Mouse (Mus musculus) forebrain, embryonic 12.5 days (tissue): ENCODE measurements around the gene Wbp4. TPM values are rescaled to one million over a fixed set of nuclear protein-coding genes. Genes with fewer than 3 reads are reported as not detected.
"Not testable (repeated sequence)": the region's sequence is repeated elsewhere in the genome, so short reads cannot be mapped to it uniquely, and the experiment has no call there.

Experiments used
- ATAC-seq: fragments of 200-750 bp; cut with Nextera tagmentation; 2 replicates; pipeline ENCODE4 v1.8.0; 2017; ENCODE audit warnings: moderate TSS enrichment; ENCODE audit not compliant: low FRiP score
- H3K27ac ChIP-seq: fragments of 300-500 bp; sonication (generic); 2 replicates; pipeline ENCODE4 v1.5.1; 2016; ENCODE audit warnings: mild to moderate bottlenecking
- H3K27me3 ChIP-seq: fragments of 300-500 bp; sonication (generic); 2 replicates; pipeline ENCODE4 v1.6.1; 2016; ENCODE audit warnings: mild to moderate bottlenecking
- H3K36me3 ChIP-seq: fragments of 300-500 bp; sonication (generic); replicated peaks from 2 replicates; pipeline ENCODE4 v1.6.1; 2016; ENCODE audit warnings: mild to moderate bottlenecking
- H3K4me1 ChIP-seq: fragments of 300-500 bp; sonication (generic); 2 replicates; pipeline ENCODE4 v1.6.1; 2016
- H3K4me2 ChIP-seq: fragments of 300-500 bp; sonication (generic); 2 replicates; pipeline ENCODE4 v1.6.1; 2016; ENCODE audit warnings: mild to moderate bottlenecking, moderate library complexity
- H3K4me3 ChIP-seq: fragments of 300-500 bp; sonication (generic); replicated peaks from 2 replicates; pipeline ENCODE4 v1.5.1; 2016; ENCODE audit warnings: mild to moderate bottlenecking
- H3K9ac ChIP-seq: fragments of 300-500 bp; sonication (generic); 2 replicates; pipeline ENCODE4 v1.6.1; 2016; ENCODE audit warnings: mild to moderate bottlenecking
- H3K9me3 ChIP-seq: fragments of 300-500 bp; sonication (generic); 2 replicates; pipeline ENCODE4 v1.6.1; 2016
- WGBS: fragments of 180-500 bp; shearing (Covaris S2); methylation state at CpG from one replicate; pipeline ENCODE4 v1.1.7; 2016; 5-methylcytosine and 5-hydroxymethylcytosine counted together
- polyA plus RNA-seq: library from polyadenylated mRNA; unstranded; fragments of >200 nt; fragmentation: Nextera tagmentation; extraction: Ambion mirVana; gene quantifications from 2 replicates; pipeline ENCODE4 v1.2.1, GENCODE M21; 2016

Wbp4 gene
- 55.9 and 56.7 TPM in 2 replicates for polyA plus RNA-seq

DNA sequence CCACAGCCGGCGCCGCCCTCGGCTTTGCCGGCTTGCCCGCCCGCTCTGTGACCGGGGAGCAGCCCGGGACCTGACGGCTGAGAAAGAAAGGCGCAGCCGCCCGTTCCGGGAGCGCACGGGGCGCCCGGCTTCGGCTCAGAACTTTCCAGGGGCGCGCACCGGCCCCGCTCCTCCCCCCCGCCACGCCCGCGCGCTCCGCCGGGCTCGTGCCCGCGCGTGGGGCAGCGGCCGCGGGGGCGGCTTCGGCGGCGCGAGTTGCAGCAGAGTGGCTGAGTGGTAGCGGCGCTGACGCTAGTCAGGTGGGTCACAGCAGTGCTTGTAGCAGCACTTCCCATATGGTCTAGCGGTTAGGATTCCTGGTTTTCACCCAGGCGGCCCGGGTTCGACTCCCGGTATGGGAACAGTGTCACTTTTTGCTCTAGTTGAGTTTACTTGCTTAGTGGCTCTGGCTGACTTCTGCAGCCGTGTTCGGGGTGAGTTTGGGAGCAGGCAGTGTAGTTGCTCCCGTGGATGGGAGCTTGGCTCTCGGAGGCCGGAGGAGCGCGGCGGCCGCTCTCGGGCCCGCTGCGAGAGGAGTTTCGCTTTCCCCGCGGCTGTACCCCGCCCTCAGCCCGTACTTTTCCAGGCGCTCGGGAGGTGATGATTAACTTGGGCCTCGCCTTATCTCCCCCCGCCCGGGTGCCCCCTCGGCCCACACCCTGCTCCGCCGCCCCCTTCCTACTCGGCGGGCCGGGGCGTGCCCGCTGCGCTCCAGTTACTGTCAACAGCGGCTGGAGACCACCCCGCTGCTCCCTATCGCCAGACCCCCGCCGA is at the start of gene Wbp4:
TSS of gene Wbp4 (minus strand) at position 182 of the 813 bp plus-strand sequence.
- H3K36me3 ChIP-seq, result peaks cover 15% of the 10 kb centered on the region
- peaks cover 2% of the 10 kb centered on the region; the same call in 1 of the 2 replicates for H3K27me3 ChIP-seq
- under 1% methylated on average over 83 of the region's 86 CpGs for WGBS
- peak within 1 kb of the TSS; percentile 94 for H3K4me3 ChIP-seq
- peak within 1 kb of the TSS; percentile 96 for H3K9ac ChIP-seq
- peak; percentile 94 for ATAC-seq
- H3K4me1 ChIP-seq, result peaks cover 29% of the 10 kb centered on the region
- H3K4me2 ChIP-seq, result peak within 1 kb of the TSS; percentile 65
- H3K9me3 ChIP-seq, result no peaks in the 10 kb centered on the region
- peak within 1 kb of the TSS; percentile 100 for H3K27ac ChIP-seq

DNA sequence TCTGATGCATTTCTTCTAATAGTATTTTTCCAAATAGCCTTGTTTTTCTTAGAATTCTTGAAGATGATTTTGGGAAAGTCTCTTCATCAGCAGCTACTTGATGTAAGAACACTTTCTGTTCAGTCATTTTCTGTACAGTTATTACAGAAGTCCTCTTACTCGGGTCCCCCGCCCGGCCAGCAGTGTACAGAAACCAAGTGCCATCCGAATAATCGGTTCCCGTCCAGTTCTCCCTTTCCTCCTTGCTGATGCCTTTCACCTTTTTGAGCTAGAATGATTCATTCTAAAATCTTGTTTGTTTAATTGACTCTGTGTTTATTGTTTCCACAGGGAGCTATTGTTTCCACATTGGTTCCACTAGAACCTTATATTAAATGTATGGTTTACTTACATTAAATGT is 49.4 kb upstream of the Wbp4 start:
- WGBS, result 91% methylated on average over 6 of the region's 6 CpGs
- Histone ChIP-seq H3K9ac (no peak overlapping the region), H3K4me2 (no peak overlapping the region), H3K4me1 (no peaks in the 10 kb centered on the region), H3K27ac (no peak overlapping the region), H3K36me3 (no peaks in the 10 kb centered on the region), H3K27me3 (no peaks in the 10 kb centered on the region), H3K4me3 (no peak overlapping the region), H3K9me3 (no peaks in the 10 kb centered on the region)
- no peak for ATAC-seq

DNA sequence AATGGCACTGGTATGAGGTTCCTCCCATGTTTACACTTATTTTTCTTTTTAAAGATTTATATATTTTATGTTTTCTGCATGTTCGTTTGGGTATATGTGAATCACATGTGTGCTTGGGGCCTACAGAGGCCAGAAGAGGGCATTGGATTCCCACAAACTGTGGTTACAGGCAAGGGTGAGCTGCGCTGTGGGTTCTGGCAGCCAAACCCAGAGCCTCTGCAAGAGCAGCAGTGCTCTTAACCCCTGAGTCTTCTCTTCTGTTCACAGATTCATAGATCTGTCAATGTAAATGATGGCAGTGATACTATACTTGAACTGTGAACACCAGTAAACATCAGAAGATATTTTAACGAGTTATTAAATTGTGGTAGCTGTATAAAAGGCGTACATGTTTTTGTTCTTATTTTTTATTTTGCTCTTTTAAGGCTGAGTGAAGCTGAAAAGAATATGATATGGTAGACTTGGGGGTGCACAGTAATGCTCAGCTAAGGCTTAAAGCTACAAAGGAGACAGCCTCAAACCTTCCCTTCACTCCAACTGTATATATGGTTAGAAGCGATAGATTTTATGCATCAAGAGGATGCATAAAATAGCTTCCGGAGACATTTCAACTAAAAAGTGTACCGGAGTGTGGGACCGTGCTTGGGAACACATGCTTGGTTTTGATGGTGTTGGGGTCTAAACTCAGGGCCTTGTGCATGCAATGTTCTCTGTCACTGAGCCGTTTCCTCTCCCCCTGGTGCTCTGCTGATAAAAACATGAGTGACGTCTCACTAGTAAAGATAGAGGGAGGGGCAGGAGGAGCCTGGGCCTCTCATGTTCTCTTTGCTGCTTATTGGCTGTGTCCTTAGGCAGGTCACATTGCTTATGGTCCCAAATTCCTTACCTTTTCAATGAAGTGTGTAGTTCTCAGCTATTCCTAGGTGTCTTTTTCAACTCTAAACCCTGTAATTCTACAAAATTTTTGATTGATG is 48.5 kb upstream of the Wbp4 start:
- 87% methylated on average over 10 of the region's 10 CpGs for WGBS
- no peak overlapping the region for H3K9ac ChIP-seq
- no peak for ATAC-seq
- no peak overlapping the region for H3K27ac ChIP-seq
- no peaks in the 10 kb centered on the region for H3K27me3 ChIP-seq
- no peaks in the 10 kb centered on the region for H3K9me3 ChIP-seq
- no peak overlapping the region for H3K4me3 ChIP-seq
- H3K4me1 ChIP-seq, result no peaks in the 10 kb centered on the region
- H3K4me2 ChIP-seq, result no peak overlapping the region
- no peaks in the 10 kb centered on the region for H3K36me3 ChIP-seq

DNA sequence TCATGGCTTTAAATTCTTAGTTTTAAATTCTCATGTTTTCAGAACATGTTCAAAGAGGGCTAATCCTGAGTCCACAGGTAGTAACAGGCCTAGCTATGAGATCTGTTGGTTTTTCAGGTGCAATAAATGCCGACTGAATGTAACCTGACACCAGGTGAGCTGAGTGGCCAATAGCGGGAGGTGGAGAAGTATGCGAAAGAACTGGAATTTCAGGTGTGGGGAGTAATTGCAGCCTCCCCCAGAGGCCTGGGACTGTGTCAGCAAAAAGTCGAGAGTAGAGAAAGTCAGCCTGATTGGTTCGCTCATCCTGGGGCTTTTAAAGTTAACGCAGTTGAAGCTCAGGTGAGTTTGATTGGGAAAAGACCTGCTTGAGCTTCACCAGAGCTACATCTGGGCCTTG is 46.4 kb upstream of the Wbp4 start:
- no peaks in the 10 kb centered on the region for H3K27me3 ChIP-seq
- ATAC-seq, result no peak
- no peaks in the 10 kb centered on the region for H3K36me3 ChIP-seq
- 66% methylated on average over 6 of the region's 6 CpGs for WGBS
- H3K9ac ChIP-seq, result no peak overlapping the region
- no peak overlapping the region for H3K27ac ChIP-seq
- no peak overlapping the region for H3K4me2 ChIP-seq
- no peaks in the 10 kb centered on the region for H3K9me3 ChIP-seq
- H3K4me1 ChIP-seq, result no peaks in the 10 kb centered on the region
- no peak overlapping the region for H3K4me3 ChIP-seq

DNA sequence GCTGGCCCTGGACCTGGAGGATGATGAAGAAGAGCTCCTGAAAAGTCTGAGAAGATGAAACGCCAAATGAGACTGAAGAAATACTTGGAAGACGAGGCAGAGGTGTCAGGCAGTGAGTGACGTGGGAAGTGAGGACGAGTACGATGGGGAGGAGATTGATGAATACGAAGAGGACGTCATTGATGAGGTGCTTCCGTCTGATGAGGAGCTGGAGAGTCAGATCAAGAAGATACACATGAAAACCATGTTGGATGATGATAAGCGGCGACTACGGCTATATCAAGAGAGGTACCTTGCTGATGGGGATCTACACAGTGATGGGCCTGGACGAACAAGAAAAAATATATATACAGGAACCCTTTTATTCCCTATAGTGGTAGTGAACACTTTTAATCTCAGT is 44.8 kb upstream of the Wbp4 start:
- not testable (repeated sequence) for H3K4me2 ChIP-seq, H3K27me3 ChIP-seq, H3K9me3 ChIP-seq, H3K36me3 ChIP-seq, H3K4me3 ChIP-seq, H3K27ac ChIP-seq, ATAC-seq, H3K9ac ChIP-seq, H3K4me1 ChIP-seq
- 93% methylated on average over 12 of the region's 12 CpGs for WGBS

DNA sequence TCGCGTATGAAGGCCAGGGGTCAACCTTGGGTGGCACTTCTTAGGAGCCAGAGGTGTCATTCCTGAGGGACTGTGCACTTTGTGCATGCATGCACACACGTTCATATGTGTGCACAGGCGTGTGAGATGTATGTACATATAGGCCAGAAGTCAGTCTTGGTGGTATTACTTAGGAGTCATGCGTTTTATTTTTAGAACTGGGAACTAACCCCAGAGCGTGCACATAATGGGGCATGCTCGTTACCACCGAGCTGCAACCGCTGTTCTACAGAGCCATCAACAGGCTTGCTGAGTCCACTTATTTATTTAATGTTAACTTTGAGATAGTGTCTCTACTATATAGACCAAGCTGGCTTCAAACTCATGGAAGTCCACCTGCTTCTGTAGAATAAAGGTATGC is 41.1 kb upstream of the Wbp4 start:
- Histone ChIP-seq H3K27ac (no peak overlapping the region), H3K4me1 (no peaks in the 10 kb centered on the region), H3K27me3 (no peaks in the 10 kb centered on the region), H3K9ac (no peak overlapping the region), H3K9me3 (no peaks in the 10 kb centered on the region), H3K4me3 (no peak overlapping the region), H3K36me3 (no peaks in the 10 kb centered on the region), H3K4me2 (no peak overlapping the region)
- no peak for ATAC-seq
- 89% methylated on average over 9 of the region's 9 CpGs for WGBS

DNA sequence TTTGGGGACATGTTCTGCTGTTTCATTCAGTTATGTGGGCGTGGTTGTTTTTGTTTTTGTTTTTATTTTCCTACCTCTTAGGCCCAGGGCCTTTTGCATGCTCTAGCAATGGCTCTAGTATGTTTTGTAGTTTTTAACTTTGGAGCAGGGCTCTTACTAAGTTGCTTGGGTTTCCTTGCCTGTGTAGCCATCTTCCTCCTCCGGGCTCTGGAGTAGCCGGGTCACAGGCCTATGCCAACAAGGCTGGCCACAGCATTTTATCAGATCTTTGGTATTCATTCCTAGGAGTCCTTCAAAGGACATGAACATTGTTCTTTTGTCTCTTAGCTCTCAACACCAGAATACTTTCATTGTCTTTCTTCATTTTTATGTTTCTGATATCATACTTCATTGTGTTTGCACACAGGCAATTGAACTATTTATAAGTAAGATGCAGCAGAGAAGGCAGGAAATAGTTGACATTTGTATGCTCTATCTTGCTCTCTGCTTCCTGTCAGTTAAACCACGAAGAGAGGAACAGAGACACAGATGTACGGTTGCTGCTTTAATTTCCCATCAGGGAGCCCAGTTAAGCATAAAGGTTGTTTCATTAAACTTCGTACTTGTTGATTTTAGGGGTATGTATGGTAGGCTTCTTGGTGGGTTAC is 40.3 kb upstream of the Wbp4 start:
- Histone ChIP-seq H3K9me3 (no peaks in the 10 kb centered on the region), H3K4me2 (no peak overlapping the region), H3K36me3 (no peaks in the 10 kb centered on the region), H3K4me1 (no peaks in the 10 kb centered on the region), H3K27ac (no peak overlapping the region), H3K9ac (no peak overlapping the region), H3K4me3 (no peak overlapping the region), H3K27me3 (no peaks in the 10 kb centered on the region)
- WGBS, result 86% methylated on average over 6 of the region's 6 CpGs
- ATAC-seq, result no peak

DNA sequence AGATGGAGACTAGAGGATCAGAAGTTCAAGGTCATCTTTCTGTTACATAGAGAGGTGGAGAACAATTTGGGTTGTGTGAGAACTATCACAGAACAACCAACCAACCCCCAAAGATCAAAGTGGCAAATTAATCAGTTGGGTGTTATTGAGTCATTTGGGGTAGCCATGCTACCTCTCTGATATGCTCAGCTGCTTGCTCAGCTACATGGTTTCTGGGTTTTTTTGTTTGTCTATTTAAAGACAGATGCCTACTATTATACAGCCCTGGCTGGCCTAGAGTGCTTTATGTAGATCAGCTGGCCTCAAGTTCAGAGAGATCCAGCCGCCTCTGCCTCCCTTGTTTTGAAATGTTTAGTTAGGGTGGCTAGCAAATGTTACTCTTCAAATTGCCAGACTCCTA is 39.7 kb upstream of the Wbp4 start:
- Histone ChIP-seq H3K4me2 (no peak overlapping the region), H3K4me3 (no peak overlapping the region), H3K4me1 (no peaks in the 10 kb centered on the region), H3K9ac (no peak overlapping the region), H3K9me3 (no peaks in the 10 kb centered on the region), H3K36me3 (no peaks in the 10 kb centered on the region), H3K27ac (no peak overlapping the region), H3K27me3 (no peaks in the 10 kb centered on the region)
- 86% methylated on average over 1 of the region's 1 CpGs for WGBS
- ATAC-seq, result no peak

DNA sequence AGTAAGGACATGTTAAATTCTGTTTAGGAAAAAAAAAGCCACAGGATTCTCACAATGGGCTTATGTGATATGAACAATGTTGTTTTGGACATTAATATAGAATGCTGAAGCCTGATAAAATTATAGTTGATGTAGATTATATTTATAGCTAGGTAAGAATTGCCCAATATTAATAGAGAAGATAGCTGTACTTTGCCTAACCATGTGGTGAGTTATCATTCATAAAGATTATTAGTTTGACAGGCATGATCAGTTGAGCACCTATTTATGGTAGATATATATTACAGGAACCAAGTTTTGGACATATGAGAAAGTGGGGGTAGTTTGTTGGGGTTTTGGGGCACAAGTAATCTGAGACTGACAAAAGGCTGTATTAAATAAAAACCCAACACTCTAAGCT is 39.3 kb upstream of the Wbp4 start:
- ATAC-seq, result no peak
- Histone ChIP-seq H3K4me1 (no peaks in the 10 kb centered on the region), H3K36me3 (no peaks in the 10 kb centered on the region), H3K9me3 (no peaks in the 10 kb centered on the region), H3K4me3 (no peak overlapping the region), H3K4me2 (no peak overlapping the region), H3K27ac (no peak overlapping the region), H3K9ac (no peak overlapping the region), H3K27me3 (no peaks in the 10 kb centered on the region)

DNA sequence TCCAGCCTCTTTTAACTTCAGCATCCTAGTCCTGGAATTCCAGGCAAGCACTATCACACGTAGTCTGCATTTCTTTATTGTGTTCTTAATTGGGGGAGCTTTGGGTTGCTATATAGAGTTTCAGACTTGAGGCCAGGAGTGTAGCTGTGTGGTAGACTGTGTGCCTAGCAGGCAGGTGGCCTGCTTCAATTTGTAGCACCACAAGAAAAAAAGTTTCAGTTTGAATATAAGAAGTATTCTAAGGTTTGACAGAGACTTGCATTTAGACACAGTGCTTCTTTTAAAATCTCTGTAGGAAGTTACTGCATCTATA is 38.3 kb upstream of the Wbp4 start:
- no peaks in the 10 kb centered on the region for H3K4me1 ChIP-seq
- H3K9me3 ChIP-seq, result no peaks in the 10 kb centered on the region
- no peak overlapping the region for H3K4me2 ChIP-seq
- ATAC-seq, result no peak
- no peak overlapping the region for H3K27ac ChIP-seq
- no peak overlapping the region for H3K4me3 ChIP-seq
- no peaks in the 10 kb centered on the region for H3K36me3 ChIP-seq
- 16% methylated on average over 1 of the region's 1 CpGs for WGBS
- no peaks in the 10 kb centered on the region for H3K27me3 ChIP-seq
- no peak overlapping the region for H3K9ac ChIP-seq

DNA sequence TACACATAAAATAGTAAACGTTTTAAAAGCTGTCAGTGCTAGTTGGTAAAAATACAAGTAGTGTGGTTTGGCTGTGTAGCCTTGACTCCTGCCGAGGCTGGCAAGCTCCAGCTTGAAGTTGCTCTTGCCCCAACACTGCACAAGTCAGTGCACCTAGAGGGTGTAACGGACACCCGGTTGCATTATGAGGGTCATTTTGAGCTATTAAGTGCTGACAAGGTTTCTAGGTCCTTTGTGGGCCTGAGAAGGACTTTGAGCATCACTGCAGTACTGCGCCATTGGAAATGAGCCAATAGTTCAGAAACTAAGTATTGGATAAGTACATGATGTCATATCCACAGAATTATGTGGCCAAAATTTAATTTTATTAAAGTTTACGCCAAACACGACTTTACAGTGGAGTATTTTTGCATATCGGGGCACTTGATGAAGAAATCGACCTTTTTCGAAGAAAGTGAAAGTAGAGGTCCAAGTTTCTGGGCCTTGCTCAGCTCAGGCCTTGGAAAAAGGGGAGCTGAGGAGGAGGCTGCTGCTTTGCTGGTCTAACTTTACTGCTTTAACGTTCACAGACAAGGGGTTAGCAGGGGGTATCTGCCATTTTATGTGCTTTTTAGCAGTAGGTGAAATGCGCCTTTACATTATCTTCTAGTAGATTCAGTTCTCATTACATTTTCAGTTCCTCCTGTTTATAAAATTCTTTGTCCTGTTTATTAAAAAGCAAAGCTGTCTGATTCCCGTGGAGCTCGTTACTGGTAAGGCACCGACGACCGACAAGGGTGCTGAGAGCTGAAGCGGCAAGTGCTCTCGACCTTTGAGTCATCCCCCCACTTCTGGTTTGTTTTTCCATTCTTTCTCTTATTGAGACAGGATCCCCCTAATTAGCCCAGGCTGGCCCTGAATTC is 37.7 kb upstream of the Wbp4 start:
- Histone ChIP-seq H3K36me3 (no peaks in the 10 kb centered on the region), H3K27ac (no peak overlapping the region), H3K4me3 (no peak overlapping the region), H3K27me3 (no peaks in the 10 kb centered on the region), H3K4me2 (no peak overlapping the region), H3K4me1 (no peaks in the 10 kb centered on the region), H3K9me3 (no peaks in the 10 kb centered on the region), H3K9ac (no peak overlapping the region)
- 57% methylated on average over 19 of the region's 19 CpGs for WGBS
- ATAC-seq, result no peak

DNA sequence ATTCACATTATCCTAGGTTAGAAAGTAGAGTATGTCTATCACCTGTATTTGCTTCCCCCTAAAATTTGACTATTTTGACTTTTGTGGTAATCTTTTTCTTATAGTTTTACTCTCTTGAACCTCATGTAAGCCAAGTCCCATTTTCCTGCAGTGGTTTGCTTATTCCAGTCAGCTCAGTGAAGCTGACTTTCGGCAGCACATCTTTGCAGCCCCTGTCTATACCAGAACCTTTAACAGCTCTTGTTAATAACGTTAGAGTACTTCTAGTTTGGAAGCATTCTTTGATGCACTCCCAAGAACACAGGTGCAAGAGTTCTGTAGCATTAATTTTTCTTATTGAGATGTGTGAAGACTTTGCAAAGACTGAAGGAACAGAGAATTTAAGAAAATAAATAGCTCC is 36.8 kb upstream of the Wbp4 start:
- H3K27ac ChIP-seq, result no peak overlapping the region
- H3K27me3 ChIP-seq, result no peaks in the 10 kb centered on the region
- ATAC-seq, result no peak
- no peak overlapping the region for H3K4me3 ChIP-seq
- H3K9me3 ChIP-seq, result no peaks in the 10 kb centered on the region
- 87% methylated on average over 2 of the region's 2 CpGs for WGBS
- no peak overlapping the region for H3K4me2 ChIP-seq
- no peaks in the 10 kb centered on the region for H3K4me1 ChIP-seq
- no peak overlapping the region for H3K9ac ChIP-seq
- H3K36me3 ChIP-seq, result no peaks in the 10 kb centered on the region
